Mouse (Mus musculus) left cerebral cortex, postnatal 14 days (tissue): Measurements from ENCODE around the gene Actg2. TPM values are rescaled to one million over a fixed set of nuclear protein-coding genes. Genes with fewer than 3 reads are reported as not detected.

ENCODE experiments used
- DNase-seq, 2 experiments: peaks; one replicate each; pipeline ENCODE4 v3.0.0; 2021 to 2022; ENCODE audit warnings: low spot score in 2 of 2, mixed read lengths in 1 of 2
- intact Hi-C: fragments of 180-260 bp; cut with DNase I; formaldehyde crosslinking; loops from one replicate; pipeline ENCODE4 v1.15.1; 2025
- total RNA-seq, 2 experiments: library from RNA; stranded (reverse); gene quantifications; 2 replicates each; pipeline ENCODE4 v1.2.3; 2021

Gene Actg2
- total RNA-seq, 2 experiments from 2014 or later: 0.66 to 0.88 TPM

GRCm38 (mm10) chr6:83487298-83487697 lies 48.8 kb downstream of the Actg2 start:
- intact Hi-C loops: no loop called here

GRCm38 (mm10) chr6:83485854-83486253 lies 50.2 kb downstream of the Actg2 start:
- intact Hi-C loops: no loop called here
- DNase-seq: no peak

More at GRCm38 (mm10) chr6:83487298-83487697, 48.8 kb downstream of the Actg2 start:
- no peak for DNase-seq

GRCm38 (mm10) chr6:83483776-83484175 lies 52.3 kb downstream of the Actg2 start:
- intact Hi-C loops: no loop called here
- DNase-seq: no peak

DNA sequence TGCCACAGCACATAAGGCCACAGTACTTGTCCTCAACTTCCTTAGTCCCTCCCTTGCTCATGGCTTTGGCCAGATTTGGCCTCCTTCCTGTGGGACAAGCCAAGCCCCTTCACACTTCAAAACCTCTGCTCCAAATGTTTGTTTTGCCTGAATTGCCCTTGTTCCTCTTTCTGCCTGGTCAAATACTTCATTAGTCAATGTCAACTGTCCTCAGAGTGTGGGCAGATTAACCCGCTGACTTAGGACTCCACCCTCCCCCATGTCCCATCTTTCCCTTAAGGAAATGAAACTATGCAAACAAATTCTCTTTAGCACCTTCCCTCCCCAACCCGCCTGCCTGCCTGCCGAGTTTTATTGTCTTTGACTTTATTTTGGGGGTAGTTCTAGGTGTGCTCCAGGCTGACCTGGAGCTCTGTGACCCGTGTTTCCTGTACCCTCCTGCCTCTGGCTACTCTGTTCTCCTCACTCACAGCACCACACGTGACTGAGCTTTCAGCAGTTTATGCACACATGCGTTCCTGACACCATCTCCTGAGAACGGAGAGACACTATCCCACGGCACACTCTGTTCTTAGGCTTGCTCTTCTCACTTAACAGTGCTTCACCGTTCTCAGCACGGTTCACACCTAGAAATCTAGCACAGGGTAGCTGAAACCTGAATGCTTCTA lies 53.5 kb downstream of the Actg2 start:
- no peak for DNase-seq
- intact Hi-C loops: no loop called here

DNA sequence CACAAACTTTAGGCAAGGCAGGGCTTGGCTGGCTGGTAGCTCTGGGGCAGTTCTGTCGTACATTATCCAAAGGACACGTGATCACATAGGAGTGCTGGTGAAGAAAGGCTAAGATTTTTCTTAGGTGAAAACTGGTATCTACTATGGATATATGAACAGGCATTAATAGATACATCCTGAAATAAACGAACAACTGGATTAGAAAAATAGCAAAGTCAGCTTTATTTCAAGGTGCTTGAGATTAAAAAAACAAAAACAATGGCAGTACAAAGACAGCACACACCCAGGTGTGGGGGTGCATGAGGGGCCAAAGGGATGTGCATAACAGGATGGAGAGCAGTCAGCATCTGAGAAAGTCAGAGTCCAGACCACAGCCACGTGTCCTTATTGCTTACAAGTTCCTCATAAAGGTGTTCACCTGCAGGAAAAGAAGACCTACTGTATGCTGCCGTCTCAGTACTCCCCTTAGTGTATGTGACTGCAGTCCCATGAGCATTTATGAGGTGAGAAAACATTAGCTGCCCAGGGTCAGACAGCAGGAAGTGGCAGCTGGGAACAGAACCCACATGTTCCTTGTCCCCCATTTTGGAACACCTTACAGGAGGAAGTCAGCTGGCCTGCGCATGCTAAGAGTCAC lies 55.9 kb downstream of the Actg2 start:
- DNase-seq: no peak
- intact Hi-C loops: no loop called here

DNA sequence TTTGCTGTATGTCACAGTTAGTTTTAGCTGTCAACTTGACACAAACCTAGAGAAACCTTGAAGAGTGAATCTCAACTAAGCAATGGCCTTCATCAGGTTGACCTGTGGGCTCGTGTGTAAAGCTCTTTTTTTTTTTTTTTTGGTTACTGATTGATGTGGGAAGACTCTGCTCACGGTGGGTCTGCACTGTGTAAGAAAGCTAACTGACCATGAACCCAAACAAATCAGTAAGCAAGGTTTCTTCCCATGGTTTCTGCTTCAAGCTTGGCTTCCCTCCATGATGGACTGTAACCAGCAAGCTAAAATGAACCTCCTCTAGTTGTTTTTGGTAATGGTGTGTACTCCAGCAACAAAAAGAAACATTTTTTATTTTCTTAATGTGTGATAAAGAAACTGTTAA lies 56.9 kb downstream of the Actg2 start:
- intact Hi-C loops: no loop called here
- no peak for DNase-seq

DNA sequence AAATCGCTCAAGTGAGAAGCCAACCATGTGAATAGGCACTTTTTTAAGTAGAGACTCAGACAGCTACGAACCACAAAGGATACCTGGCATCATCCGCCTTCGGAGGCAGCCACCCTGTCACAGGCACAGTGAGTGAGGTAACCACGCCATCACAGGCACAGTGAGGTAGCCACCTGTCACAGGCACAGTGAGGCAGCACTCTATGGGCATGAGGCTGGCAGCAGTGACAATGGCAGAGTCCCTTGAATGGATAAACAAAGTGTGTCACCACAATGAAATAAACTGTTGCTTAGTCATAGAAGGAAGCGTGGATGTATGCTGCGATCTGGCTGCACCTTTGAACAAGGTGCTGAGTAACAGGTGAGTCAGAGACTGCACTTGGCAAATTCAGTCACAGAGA lies 57.4 kb downstream of the Actg2 start:
- DNase-seq: no peak
- intact Hi-C loops: no loop called here

- intact Hi-C loops: no loop called here
- DNase-seq: no peak
These were observed 57.8 kb downstream of the Actg2 start for GRCm38 (mm10) chr6:83478217-83478616.

DNA sequence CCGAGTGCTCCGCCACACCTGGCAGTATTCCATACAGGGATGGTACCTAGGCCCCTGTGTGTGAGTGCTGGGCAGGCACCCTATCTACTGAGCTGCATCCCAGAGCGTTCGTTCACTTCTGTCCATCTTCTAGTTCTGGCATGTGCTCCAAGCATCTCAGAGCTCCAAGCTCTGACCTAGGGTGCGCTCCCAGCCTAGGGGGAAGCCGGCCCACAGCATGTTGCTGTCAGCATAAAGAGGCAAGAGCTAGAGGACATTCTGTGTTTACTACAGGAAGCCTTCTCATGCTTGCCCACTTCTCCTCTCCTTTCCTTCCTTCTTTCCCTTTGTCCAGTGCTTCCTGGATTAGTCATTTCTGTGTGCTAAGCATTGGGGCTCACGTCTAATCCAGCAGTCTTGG lies 60.6 kb downstream of the Actg2 start:
- intact Hi-C loops: no loop called here
- no peak for DNase-seq

DNA sequence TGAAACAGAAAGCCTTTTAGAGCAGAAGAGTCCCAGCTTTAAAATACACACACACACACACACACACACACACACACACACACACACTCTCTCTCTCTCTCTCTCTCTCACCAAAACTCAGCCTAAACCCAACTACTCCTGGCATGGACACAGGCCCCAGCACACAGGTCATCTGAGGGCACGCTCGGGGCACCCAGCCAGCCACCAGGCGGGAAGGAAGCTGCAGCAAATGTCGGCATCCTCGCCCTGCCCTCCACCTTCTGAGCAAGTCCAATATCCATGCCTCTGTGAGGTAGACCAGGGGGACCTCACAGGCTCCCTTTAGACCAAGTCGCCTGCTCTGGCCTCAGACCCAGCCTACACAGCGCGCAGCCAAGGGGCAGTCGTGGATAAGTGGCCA lies 62.8 kb downstream of the Actg2 start:
- intact Hi-C loops: no loop called here
- no peak for DNase-seq

DNA sequence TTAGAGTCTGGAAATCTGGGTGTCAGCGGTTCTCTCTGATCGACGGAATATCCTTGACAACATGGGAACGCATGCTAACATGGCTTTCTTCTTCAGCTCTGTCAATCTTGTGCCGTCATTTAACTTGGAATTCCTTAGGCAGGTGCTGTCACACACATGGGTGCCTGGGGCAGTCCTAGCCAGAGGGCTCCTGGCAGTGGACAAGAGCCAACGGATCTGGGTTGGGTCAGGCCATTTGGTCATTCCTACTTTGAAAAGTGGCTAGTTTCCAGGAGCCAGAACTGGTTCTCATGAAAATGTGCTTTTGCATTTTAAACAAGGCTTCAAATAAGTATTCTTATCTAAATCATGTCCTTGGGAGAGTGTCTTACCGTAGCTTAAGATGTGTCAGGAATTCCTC lies 64.3 kb downstream of the Actg2 start:
- no peak for DNase-seq
- intact Hi-C loops: no loop called here

- intact Hi-C loops: no loop called here
- no peak for DNase-seq
These were observed 72.1 kb downstream of the Actg2 start for GRCm38 (mm10) chr6:83464011-83464410.

Other genes starting within 250 kb of the Actg2 start
- gene Mthfd2, start 210.4 kb downstream of the Actg2 start, total RNA-seq: 1 to 10 TPM; 6.2 to 6.6 TPM
- gene Mob1a, start 210.2 kb downstream of the Actg2 start, total RNA-seq: 10 to 100 TPM; 22.0 to 22.4 TPM
- gene Bola3, start 187.1 kb downstream of the Actg2 start, total RNA-seq: 10 to 100 TPM; 41.2 to 45.5 TPM
- gene Tet3, start 77.2 kb downstream of the Actg2 start, total RNA-seq: 100 to 1,000 TPM; 106 to 114 TPM
- gene Dguok, start 29.3 kb downstream of the Actg2 start, total RNA-seq: 10 to 100 TPM; 21.8 to 22.9 TPM
- gene Stambp, start 36.5 kb upstream of the Actg2 start, total RNA-seq: 10 to 100 TPM; 34.0 to 35.3 TPM
- gene Clec4f, start 119.9 kb upstream of the Actg2 start, total RNA-seq: not detected
- not detected for gene Cd207, start 141.6 kb upstream of the Actg2 start, total RNA-seq
- not detected for gene Vax2, start 175.0 kb upstream of the Actg2 start, total RNA-seq
- not detected for gene Atp6v1b1, start 206.7 kb upstream of the Actg2 start, total RNA-seq
- not detected for gene Ankrd53, start 226.4 kb upstream of the Actg2 start, total RNA-seq
- 10 to 100 TPM; 46.1 to 47.8 TPM for gene Tex261, start 239.5 kb upstream of the Actg2 start, total RNA-seq